Mouse (Mus musculus) monocyte, adult 5-6 weeks (primary cell): ENCODE data around the gene Caprin1. TPM values are rescaled to one million over a fixed set of nuclear protein-coding genes. Genes with fewer than 3 reads are reported as not detected.

Experiments used
- ATAC-seq: fragments of 153-309, 156-312 bp; replicated peaks from 2 replicates; pipeline ENCODE4 v1.8.0; 2017; ENCODE audit warnings: mild to moderate bottlenecking; ENCODE audit not compliant: low TSS enrichment, insufficient number of reproducible peaks, severe bottlenecking, poor library complexity, low FRiP score
- total RNA-seq: library from RNA; stranded (forward); fragments of 200-1000, 200-491, 200-594 nt; gene quantifications from 3 replicates; pipeline ENCODE4 v1.2.3, GENCODE M21; 2017

Caprin1 gene
- total RNA-seq, 1 experiment from 2014 or later: 252 TPM

DNA sequence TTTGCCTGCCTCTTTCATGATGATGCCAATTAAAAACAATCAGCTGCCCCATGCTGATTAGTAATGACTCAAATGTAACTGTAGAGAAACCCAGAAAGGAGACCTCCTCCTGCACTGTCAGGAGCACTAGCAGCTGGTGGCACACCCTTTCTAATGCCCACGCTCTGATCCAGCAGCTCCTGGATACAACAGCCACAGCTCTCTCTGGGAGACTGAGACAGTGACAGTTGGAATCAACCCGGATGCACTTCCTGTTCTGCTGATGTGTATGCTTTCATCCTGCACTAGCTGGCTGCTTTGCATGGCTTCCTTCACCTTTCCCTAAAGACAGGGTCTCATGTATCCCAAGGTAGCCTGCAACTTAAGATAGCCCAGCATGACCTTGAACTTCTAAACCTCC is 51.4 kb downstream of the Caprin1 start:
- ATAC-seq: no peak

- ATAC-seq: no peak
These were observed 52.0 kb downstream of the Caprin1 start for GRCm38 (mm10) chr2:103745481-103745880.

GRCm38 (mm10) chr2:103743988-103744387 is 53.5 kb downstream of the Caprin1 start:
- 0 out of 2 replicates have a peak, but pooled peaks have one; percentile 59 for ATAC-seq

DNA sequence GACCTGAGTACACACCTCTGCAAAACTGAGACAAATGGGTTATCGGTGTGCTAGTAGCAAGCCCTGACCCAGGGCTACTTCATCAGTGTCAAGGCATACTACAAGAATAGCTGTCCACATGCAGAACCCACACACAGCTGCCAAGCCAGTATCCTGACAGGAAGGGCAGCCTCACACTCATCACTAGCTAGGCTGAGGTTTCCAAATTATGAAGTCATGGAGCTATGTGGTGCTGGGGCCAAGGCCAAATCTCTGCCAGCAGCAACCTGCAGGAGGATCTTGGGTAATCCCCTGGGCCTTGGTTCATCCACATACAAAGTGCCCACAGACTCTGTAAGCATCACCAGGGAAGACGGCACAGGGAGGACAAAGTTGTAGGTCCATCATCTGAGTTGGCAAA is 53.9 kb downstream of the Caprin1 start:
- ATAC-seq: no peak

DNA sequence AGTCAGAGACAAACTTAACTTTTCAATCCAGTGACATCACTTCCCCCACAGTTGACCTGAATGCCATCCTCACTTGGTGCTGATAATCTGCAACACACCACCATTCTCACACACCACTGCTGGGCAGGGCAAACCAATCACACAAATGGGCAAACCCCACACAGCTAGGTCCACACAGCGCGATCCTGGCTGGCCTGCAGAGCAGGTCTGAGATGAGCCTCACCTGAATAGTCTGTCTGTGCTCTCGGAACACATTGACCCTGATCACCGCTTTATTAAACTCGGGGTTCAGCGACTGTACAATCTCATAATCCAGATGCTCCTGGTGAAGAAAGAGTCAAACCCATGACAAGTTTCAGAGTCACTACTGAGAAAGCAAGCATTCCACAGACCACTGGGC is 54.6 kb downstream of the Caprin1 start:
- ATAC-seq: no peak

DNA sequence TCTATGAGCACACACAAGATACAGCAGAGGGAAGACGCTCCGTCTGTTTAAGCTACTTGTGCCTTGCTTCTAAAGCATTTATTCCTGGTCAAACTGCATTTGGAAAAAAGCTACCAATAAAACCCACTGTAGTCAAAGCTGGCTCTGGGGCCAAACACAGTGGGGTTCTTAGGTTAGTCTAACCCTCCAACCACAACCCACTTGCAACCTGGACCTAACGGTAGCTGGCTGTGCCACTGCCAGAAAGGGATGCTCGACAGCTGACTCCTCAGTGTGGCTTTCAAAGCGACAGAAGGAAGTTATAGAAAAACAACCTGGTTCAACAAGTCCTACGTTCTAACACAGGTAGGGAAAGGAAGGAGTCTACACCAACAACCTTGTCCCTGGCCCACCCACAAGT is 66.0 kb downstream of the Caprin1 start:
- ATAC-seq: no peak

GRCm38 (mm10) chr2:103730999-103731398 is 66.5 kb downstream of the Caprin1 start:
- no peak for ATAC-seq

- ATAC-seq: no peak
These were observed 69.4 kb downstream of the Caprin1 start for GRCm38 (mm10) chr2:103728027-103728540.

- ATAC-seq: no peak
These were observed 72.9 kb downstream of the Caprin1 start for GRCm38 (mm10) chr2:103724521-103724920.

DNA sequence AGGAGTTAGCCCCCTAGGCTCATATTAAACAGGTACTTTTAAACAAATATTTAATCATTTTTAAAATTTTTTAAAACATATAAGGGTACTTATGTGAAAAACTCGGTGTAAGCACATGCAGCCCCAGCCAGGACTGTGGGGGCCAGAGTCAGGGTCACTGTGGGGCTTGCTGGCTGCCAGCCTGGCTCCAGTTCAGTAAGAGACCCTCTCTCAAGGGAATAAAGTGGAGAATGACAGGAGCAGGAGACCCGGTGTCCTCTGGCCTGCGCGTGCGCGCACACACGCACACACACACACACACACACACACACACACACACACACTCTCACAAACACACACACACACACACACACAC is 78.2 kb downstream of the Caprin1 start:
- no peak for ATAC-seq

GRCm38 (mm10) chr2:103718594-103719291 is 78.7 kb downstream of the Caprin1 start:
- ATAC-seq: peak; percentile 74

DNA sequence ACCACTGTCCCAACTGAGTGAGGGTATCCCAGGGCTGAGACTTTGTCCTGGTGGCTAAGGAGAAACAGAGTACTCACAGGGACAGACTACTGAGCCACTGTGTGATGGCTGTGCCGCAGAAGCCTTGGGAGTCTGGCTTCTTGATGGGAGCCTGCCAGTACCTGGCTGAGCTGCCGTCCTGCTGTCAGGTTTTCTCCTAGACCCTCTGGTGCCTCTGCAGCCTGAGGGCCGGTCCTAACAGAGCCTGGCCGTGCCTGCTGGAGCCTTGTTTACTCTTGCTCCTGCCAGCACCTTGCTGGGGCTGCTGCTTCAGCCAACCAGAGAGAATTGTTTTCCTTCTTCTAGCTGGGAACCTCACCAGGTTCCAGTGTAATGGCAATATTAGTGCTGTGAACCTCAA is 83.0 kb downstream of the Caprin1 start:
- no peak for ATAC-seq

GRCm38 (mm10) chr2:103713831-103714230 is 83.6 kb downstream of the Caprin1 start:
- ATAC-seq: no peak

Other genes with a start within 250 kb of the Caprin1 start
- gene Abtb2, start 231.3 kb downstream of the Caprin1 start, total RNA-seq: 6.0 to 16.5 TPM (median 9.1 TPM) in 3 replicates
- gene Nat10, start 36.4 kb downstream of the Caprin1 start, total RNA-seq: 25.1 to 46.8 TPM (median 32.7 TPM) in 3 replicates
- 50.1 to 71.8 TPM (median 67.7 TPM) in 3 replicates for gene Lmo2, start 160.3 kb upstream of the Caprin1 start, total RNA-seq
- gene Fbxo3, start 230.1 kb upstream of the Caprin1 start, total RNA-seq: 38.1 to 50.3 TPM (median 42.5 TPM) in 3 replicates
- gene 4931422A03Rik, start 230.7 kb upstream of the Caprin1 start, total RNA-seq: not detected in 3 replicates